Mouse (Mus musculus) midbrain, embryonic 11.5 days (tissue): ENCODE measurements around the gene Rbfox1. TPM values are rescaled to one million over a fixed set of nuclear protein-coding genes. Genes with fewer than 3 reads are reported as not detected.

Experiments
- ATAC-seq: fragments of 200-750 bp; cut with Nextera tagmentation; 2 replicates; pipeline ENCODE4 v1.8.0; 2017; ENCODE audit warnings: moderate TSS enrichment, moderate library complexity; ENCODE audit not compliant: low FRiP score
- DNase-seq: peaks from one replicate; pipeline ENCODE4 v3.0.0; 2015; ENCODE audit warnings: low spot score; ENCODE audit errors: missing footprints
- H3K27ac ChIP-seq: fragments of 300-500 bp; sonication (generic); 2 replicates; pipeline ENCODE4 v1.5.1; 2014; ENCODE audit warnings: low read depth, low read length
- H3K27me3 ChIP-seq: fragments of 300-500 bp; sonication (generic); 2 replicates; pipeline ENCODE4 v1.6.1; 2014; ENCODE audit warnings: mild to moderate bottlenecking, low read length, moderate library complexity, mixed read lengths; ENCODE audit not compliant: control insufficient read depth, insufficient read depth
- H3K36me3 ChIP-seq: fragments of 300-500 bp; sonication (generic); 2 replicates; pipeline ENCODE4 v1.6.1; 2014; ENCODE audit warnings: mild to moderate bottlenecking, low read length, moderate library complexity, mixed read lengths; ENCODE audit not compliant: control insufficient read depth, insufficient read depth
- H3K4me1 ChIP-seq: fragments of 300-500 bp; sonication (generic); 2 replicates; pipeline ENCODE4 v1.6.1; 2014; ENCODE audit warnings: low read length; ENCODE audit not compliant: control insufficient read depth, insufficient read depth
- H3K4me2 ChIP-seq: fragments of 300-500 bp; sonication (generic); 2 replicates; pipeline ENCODE4 v1.6.1; 2014; ENCODE audit warnings: mild to moderate bottlenecking, moderate library complexity
- H3K4me3 ChIP-seq: fragments of 300-500 bp; sonication (generic); 2 replicates; pipeline ENCODE4 v1.5.1; 2014; ENCODE audit warnings: low read depth, low read length
- H3K9ac ChIP-seq: fragments of 300-500 bp; sonication (generic); 2 replicates; pipeline ENCODE4 v1.6.1; 2014; ENCODE audit warnings: low read length
- H3K9me3 ChIP-seq: fragments of 300-500 bp; sonication (generic); 2 replicates; pipeline ENCODE4 v1.6.1; 2016; ENCODE audit warnings: low read length; ENCODE audit not compliant: control insufficient read depth
- WGBS: fragments of 180-500 bp; shearing (Covaris S2); extraction: QIAGEN DNeasy Blood & Tissue Kit; methylation state at CpG from one replicate; pipeline ENCODE4 v1.1.7; 2014; 5-methylcytosine and 5-hydroxymethylcytosine counted together
- polyA plus RNA-seq: library from polyadenylated mRNA; unstranded; fragments of >200 nt; fragmentation: Nextera tagmentation; extraction: Ambion mirVana; gene quantifications from 2 replicates; pipeline ENCODE4 v1.2.1, GENCODE M21; 2014

The Rbfox1 gene
- polyA plus RNA-seq, 1 experiment from 2014 or later: 6.1 TPM

GRCm38 (mm10) chr16:5953106-5953505 lies 68.0 kb downstream of the Rbfox1 start:
- H3K27me3 ChIP-seq: no peaks in the 10 kb centered on the region
- no peak for DNase-seq
- no peak overlapping the region for H3K27ac ChIP-seq
- no peaks in the 10 kb centered on the region for H3K4me1 ChIP-seq
- H3K9ac ChIP-seq: no peak overlapping the region
- H3K9me3 ChIP-seq: no peaks in the 10 kb centered on the region
- 80% methylated on average over 3 of the region's 3 CpGs for WGBS
- no peak for ATAC-seq
- no peak overlapping the region for H3K4me2 ChIP-seq
- H3K4me3 ChIP-seq: no peak overlapping the region
- no peaks in the 10 kb centered on the region for H3K36me3 ChIP-seq

- no peak overlapping the region for H3K27ac ChIP-seq
- 81% methylated on average over 4 of the region's 4 CpGs for WGBS
- no peak for DNase-seq
- no peak overlapping the region for H3K9ac ChIP-seq
- H3K4me3 ChIP-seq: no peak overlapping the region
- H3K9me3 ChIP-seq: no peaks in the 10 kb centered on the region
- no peak for ATAC-seq
- H3K4me1 ChIP-seq: no peaks in the 10 kb centered on the region
- no peak overlapping the region for H3K4me2 ChIP-seq
- no peaks in the 10 kb centered on the region for H3K36me3 ChIP-seq
- H3K27me3 ChIP-seq: no peaks in the 10 kb centered on the region
Measured at GRCm38 (mm10) chr16:5957418-5957817, 72.3 kb downstream of the Rbfox1 start.

GRCm38 (mm10) chr16:5961786-5962185 lies 76.6 kb downstream of the Rbfox1 start:
- Histone ChIP-seq H3K36me3 (no peaks in the 10 kb centered on the region), H3K4me1 (no peaks in the 10 kb centered on the region), H3K27me3 (no peaks in the 10 kb centered on the region), H3K9me3 (no peaks in the 10 kb centered on the region), H3K4me2 (no peak overlapping the region), H3K9ac (no peak overlapping the region), H3K27ac (no peak overlapping the region), H3K4me3 (no peak overlapping the region)
- WGBS: 89% methylated on average over 3 of the region's 3 CpGs
- ATAC-seq: no peak
- DNase-seq: no peak

GRCm38 (mm10) chr16:5974172-5974571 lies 89.0 kb downstream of the Rbfox1 start:
- Histone ChIP-seq H3K9ac (no peak overlapping the region), H3K27me3 (no peaks in the 10 kb centered on the region), H3K27ac (no peak overlapping the region), H3K4me1 (no peaks in the 10 kb centered on the region), H3K9me3 (no peaks in the 10 kb centered on the region), H3K4me3 (no peak overlapping the region), H3K36me3 (no peaks in the 10 kb centered on the region), H3K4me2 (no peak overlapping the region)
- ATAC-seq: no peak
- DNase-seq: no peak
- WGBS: 61% methylated on average over 2 of the region's 2 CpGs

GRCm38 (mm10) chr16:5992045-5993011 lies 107.2 kb downstream of the Rbfox1 start:
- no peak overlapping the region for H3K9ac ChIP-seq
- no peak overlapping the region for H3K27ac ChIP-seq
- H3K4me1 ChIP-seq: peaks cover 3% of the 10 kb centered on the region; the same call in 1 of the 2 replicates
- DNase-seq: peak; percentile 86
- no peak for ATAC-seq
- no peak overlapping the region for H3K4me3 ChIP-seq
- 41% methylated on average over 10 of the region's 10 CpGs for WGBS
- H3K36me3 ChIP-seq: no peaks in the 10 kb centered on the region
- no peak overlapping the region for H3K4me2 ChIP-seq
- no peaks in the 10 kb centered on the region for H3K9me3 ChIP-seq
- H3K27me3 ChIP-seq: no peaks in the 10 kb centered on the region

- no peaks in the 10 kb centered on the region for H3K36me3 ChIP-seq
- ATAC-seq (no peak), DNase-seq (no peak)
- no peak overlapping the region for H3K9ac ChIP-seq
- no peaks in the 10 kb centered on the region for H3K27me3 ChIP-seq
- no peaks in the 10 kb centered on the region for H3K9me3 ChIP-seq
- H3K4me2 ChIP-seq: no peak overlapping the region
- H3K4me3 ChIP-seq: no peak overlapping the region
- 47% methylated on average over 4 of the region's 4 CpGs for WGBS
- H3K4me1 ChIP-seq: peaks cover 2% of the 10 kb centered on the region; the same call in 1 of the 2 replicates
- no peak overlapping the region for H3K27ac ChIP-seq
Measured at GRCm38 (mm10) chr16:5997136-5997535, 112.0 kb downstream of the Rbfox1 start.

- H3K4me3 ChIP-seq: no peak overlapping the region
- no peaks in the 10 kb centered on the region for H3K27me3 ChIP-seq
- H3K4me1 ChIP-seq: no peaks in the 10 kb centered on the region; the same call in 1 of the 2 replicates
- 81% methylated on average over 4 of the region's 4 CpGs for WGBS
- no peak overlapping the region for H3K4me2 ChIP-seq
- no peak overlapping the region for H3K27ac ChIP-seq
- ATAC-seq (no peak), DNase-seq (no peak)
- H3K9me3 ChIP-seq: no peaks in the 10 kb centered on the region
- H3K9ac ChIP-seq: no peak overlapping the region
- H3K36me3 ChIP-seq: no peaks in the 10 kb centered on the region
Measured at GRCm38 (mm10) chr16:5997651-5998050, 112.5 kb downstream of the Rbfox1 start.

GRCm38 (mm10) chr16:6000016-6000415 lies 114.9 kb downstream of the Rbfox1 start:
- WGBS: 76% methylated on average over 1 of the region's 1 CpGs
- no peaks in the 10 kb centered on the region for H3K27me3 ChIP-seq
- no peaks in the 10 kb centered on the region for H3K9me3 ChIP-seq
- no peak overlapping the region for H3K27ac ChIP-seq
- DNase-seq (no peak), ATAC-seq (no peak)
- H3K9ac ChIP-seq: no peak overlapping the region
- H3K36me3 ChIP-seq: no peaks in the 10 kb centered on the region
- no peak overlapping the region for H3K4me3 ChIP-seq
- no peaks in the 10 kb centered on the region; the same call in 1 of the 2 replicates for H3K4me1 ChIP-seq
- no peak overlapping the region for H3K4me2 ChIP-seq

- ATAC-seq (no peak), DNase-seq (peak; percentile 17)
- Histone ChIP-seq H3K27me3 (no peaks in the 10 kb centered on the region), H3K9ac (no peak overlapping the region), H3K27ac (no peak overlapping the region), H3K4me3 (no peak overlapping the region), H3K4me1 (no peaks in the 10 kb centered on the region), H3K4me2 (no peak overlapping the region), H3K36me3 (no peaks in the 10 kb centered on the region), H3K9me3 (no peaks in the 10 kb centered on the region)
Measured at GRCm38 (mm10) chr16:6006996-6007395, 121.8 kb downstream of the Rbfox1 start.
